Mouse (Mus musculus): ENCODE measurements at regions not wholly inside any gene's neighbourhood (a gene's known extent, or its start where the extent isn't known, plus 50 kb on each side); places are given as distances from the start of the nearest gene placed in this dataset.

DNA sequence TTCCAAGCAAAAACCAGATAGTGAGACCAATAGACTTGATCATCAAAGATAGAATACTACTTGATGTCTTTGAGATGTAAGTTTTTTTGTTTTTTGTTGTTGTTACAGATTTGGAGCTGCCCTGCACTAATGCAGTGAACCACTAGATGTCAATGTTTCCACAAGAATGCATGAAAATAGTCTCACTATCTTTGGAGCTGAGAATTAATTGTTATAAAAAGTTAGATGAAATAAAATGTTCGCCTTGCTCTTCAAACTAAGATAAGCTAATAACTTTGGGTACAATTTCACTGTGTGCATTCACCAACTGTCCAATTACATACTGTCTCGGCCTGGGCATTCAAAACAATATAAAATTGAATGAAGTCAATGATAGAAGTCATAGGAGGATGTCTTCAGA, 223.2 kb upstream of the Agtr1b start:
- no peak overlapping the region for H3K27ac ChIP-seq
- no peak for ATAC-seq (ENCODE audit: low FRiP score)

DNA sequence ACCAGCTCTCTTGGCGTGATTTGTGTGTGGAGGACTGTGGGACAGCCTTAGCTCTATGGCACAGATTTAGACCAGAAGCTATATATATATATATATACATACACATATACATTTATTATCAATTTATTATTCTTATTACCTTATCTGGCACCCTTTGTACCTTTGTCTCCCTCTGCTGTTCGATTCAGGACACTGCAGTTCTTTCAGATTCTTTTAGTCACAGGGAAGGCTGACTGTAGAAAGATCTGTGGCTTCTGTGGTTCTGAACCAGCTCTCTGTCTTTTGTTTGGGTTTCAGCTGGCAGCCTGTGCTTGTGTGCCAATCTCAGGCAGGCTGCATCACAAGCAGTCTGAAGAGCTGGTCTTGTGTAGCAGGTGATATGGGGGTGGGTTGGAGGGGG, 184.6 kb upstream of the Agtr1b start:
- Histone ChIP-seq H3K9ac (no peak overlapping the region), H3K4me1 (no peaks in the 10 kb centered on the region), H3K9me3 (replicated peaks) (no peaks in the 10 kb centered on the region), H3K27me3 (no peaks in the 10 kb centered on the region), H3K4me3 (no peak overlapping the region), H3K27ac (no peak overlapping the region), H3K4me2 (replicated peaks) (no peak overlapping the region), H3K36me3 (no peaks in the 10 kb centered on the region)
- 48% methylated on average over 2 of the region's 2 CpGs for WGBS
- ATAC-seq (ENCODE audit: low FRiP score): no peak

More for the DNA sequence above, 223.2 kb upstream of the Agtr1b start:
- Histone ChIP-seq H3K4me1 (no peaks in the 10 kb centered on the region), H3K9ac (no peak overlapping the region), H3K36me3 (no peaks in the 10 kb centered on the region), H3K4me2 (replicated peaks) (no peak overlapping the region), H3K9me3 (replicated peaks) (no peaks in the 10 kb centered on the region), H3K4me3 (no peak overlapping the region), H3K27me3 (no peaks in the 10 kb centered on the region)
- 51% methylated on average over 2 of the region's 2 CpGs for WGBS

DNA sequence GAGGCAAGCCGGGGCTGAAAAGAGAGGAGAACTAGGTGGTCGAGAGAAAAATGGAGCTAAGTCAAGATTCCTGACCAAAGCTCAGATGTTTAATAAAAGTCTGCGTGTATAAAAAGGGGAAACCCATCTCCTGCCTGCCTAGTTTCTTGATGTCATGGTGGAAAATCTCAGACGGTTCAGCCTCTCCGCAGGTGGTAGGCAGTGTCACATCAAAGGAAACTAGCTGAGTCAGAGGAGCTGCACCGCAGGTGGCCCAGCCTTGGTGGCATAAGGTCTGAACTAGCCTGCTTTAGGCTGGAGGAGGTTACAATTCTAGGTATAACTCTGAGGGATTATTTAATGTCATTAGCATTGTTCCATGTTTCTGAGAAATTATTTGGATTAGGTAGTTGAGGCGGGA, 177.0 kb upstream of the Agtr1b start:
- no peak overlapping the region for H3K4me2 ChIP-seq (replicated peaks)
- no peaks in the 10 kb centered on the region for H3K27me3 ChIP-seq
- WGBS: 64% methylated on average over 7 of the region's 7 CpGs
- no peak for ATAC-seq (ENCODE audit: low FRiP score)
- no peaks in the 10 kb centered on the region for H3K36me3 ChIP-seq
- no peak overlapping the region for H3K4me3 ChIP-seq
- no peaks in the 10 kb centered on the region for H3K4me1 ChIP-seq
- H3K9me3 ChIP-seq (replicated peaks): no peaks in the 10 kb centered on the region
- no peak overlapping the region for H3K9ac ChIP-seq
- H3K27ac ChIP-seq: no peak overlapping the region

DNA sequence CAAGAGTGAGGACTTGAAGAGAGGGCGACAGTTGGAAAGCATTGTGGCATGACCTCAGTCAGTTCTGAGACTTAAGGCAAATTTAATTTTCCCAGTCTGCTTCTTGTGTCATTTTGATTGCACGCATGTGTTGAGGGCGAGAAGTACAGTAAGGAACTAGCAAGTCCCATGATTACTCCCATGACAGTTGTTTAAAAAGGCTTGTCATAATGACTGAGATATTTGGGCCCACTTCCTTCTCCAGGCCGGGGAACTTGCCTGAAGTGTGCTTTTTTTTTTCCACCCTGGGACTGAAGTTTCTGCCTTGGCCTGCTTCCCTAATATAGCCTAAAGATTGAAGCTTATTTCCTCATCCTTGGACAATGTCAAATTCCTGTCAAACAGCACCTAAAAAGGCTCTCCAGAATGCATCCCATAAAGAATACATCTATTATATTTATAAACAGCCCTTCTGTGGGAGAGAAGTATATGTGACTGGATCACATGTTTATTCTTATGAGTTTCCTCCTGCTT, 171.6 kb upstream of the Agtr1b start:
- Histone ChIP-seq H3K4me3 (no peak overlapping the region), H3K4me1 (no peaks in the 10 kb centered on the region), H3K36me3 (no peaks in the 10 kb centered on the region), H3K4me2 (replicated peaks) (no peak overlapping the region), H3K27ac (no peak overlapping the region), H3K9me3 (replicated peaks) (0 out of 2 replicates have a peak, but pooled peaks cover 2% of the 10 kb centered on the region), H3K27me3 (no peaks in the 10 kb centered on the region), H3K9ac (no peak overlapping the region)
- 82% methylated on average over 4 of the region's 4 CpGs for WGBS
- ATAC-seq (ENCODE audit: low FRiP score): no peak

DNA sequence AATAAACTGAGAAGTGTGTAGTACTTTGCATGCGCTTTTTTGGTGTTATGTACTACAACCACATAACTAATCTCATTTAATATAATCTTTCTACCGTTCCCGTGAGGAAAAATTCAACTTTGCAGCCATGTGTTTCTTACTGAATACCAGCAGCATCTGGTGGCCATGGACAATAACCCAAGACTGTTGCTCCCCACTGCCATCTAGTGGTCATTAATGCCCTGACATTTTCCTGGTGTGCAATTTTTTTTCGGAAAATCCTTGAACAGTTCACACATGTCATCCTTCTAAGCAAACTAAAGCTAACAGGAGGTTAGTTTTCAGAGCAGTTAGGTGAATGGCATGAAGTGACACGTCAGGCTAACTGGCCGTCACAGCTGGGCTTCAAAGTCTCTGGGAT, 153.8 kb upstream of the Agtr1b start:
- H3K27me3 ChIP-seq: no peaks in the 10 kb centered on the region
- ATAC-seq (ENCODE audit: low FRiP score): no peak
- no peaks in the 10 kb centered on the region for H3K9me3 ChIP-seq (replicated peaks)
- H3K36me3 ChIP-seq: no peaks in the 10 kb centered on the region
- 66% methylated on average over 6 of the region's 6 CpGs for whole genome bisulfite sequencing
- no peak overlapping the region for H3K27ac ChIP-seq
- H3K4me3 ChIP-seq: no peak overlapping the region
- H3K4me1 ChIP-seq: no peaks in the 10 kb centered on the region
- H3K9ac ChIP-seq: no peak overlapping the region
- no peak overlapping the region for H3K4me2 ChIP-seq (replicated peaks)

DNA sequence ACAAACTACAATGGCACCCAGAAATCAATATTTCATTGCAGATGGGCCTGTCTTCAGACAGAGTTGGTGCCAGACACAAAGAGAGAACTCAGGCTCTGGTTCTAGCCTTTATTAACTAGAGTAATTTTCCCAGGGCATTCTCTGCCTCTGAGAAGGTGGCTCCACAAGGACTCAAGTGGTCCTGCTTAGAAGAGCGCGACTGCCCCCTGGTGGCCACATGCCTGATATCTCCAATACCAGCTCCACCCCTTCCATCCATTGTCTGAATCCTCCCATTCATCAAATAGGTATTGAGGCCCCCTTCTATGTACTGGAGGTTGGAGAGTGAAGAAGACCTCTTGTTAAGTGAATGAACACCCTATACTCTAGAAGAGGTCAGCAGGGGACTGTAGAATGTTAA, 142.2 kb upstream of the Agtr1b start:
- Histone ChIP-seq H3K4me3 (no peak overlapping the region), H3K4me1 (no peaks in the 10 kb centered on the region), H3K9ac (no peak overlapping the region), H3K36me3 (no peaks in the 10 kb centered on the region), H3K4me2 (replicated peaks) (no peak overlapping the region), H3K27ac (no peak overlapping the region), H3K9me3 (replicated peaks) (no peaks in the 10 kb centered on the region), H3K27me3 (no peaks in the 10 kb centered on the region)
- ATAC-seq (ENCODE audit: low FRiP score): peak; percentile 70
- 2% methylated on average over 2 of the region's 2 CpGs for WGBS

DNA sequence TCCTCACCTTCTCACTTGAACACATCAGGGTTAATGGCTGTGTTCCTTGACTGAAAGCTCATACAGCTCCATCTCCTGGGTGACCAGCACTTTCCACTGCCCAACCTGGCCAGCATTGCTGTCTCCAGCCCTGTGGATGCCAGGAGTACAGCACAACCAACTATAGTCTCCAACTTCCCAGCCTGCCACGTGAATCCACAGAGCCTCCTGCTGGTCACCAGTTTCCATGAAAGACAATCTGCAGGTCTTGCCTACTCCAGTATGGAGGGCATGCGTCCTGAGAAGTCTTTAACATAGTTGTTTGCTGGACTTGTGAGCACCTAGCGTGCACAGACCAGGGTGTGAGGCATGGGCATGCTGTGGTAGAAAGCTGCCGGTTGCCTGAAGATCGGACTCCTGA, 138.6 kb upstream of the Agtr1b start:
- no peak for ATAC-seq (ENCODE audit: low FRiP score)
- Histone ChIP-seq H3K9ac (no peak overlapping the region), H3K4me2 (replicated peaks) (no peak overlapping the region), H3K27ac (no peak overlapping the region), H3K27me3 (no peaks in the 10 kb centered on the region), H3K9me3 (replicated peaks) (no peaks in the 10 kb centered on the region), H3K4me1 (no peaks in the 10 kb centered on the region), H3K36me3 (no peaks in the 10 kb centered on the region), H3K4me3 (no peak overlapping the region)
- WGBS: 88% methylated on average over 5 of the region's 5 CpGs

Measured in hindbrain, embryonic 12.5 days (tissue).